Mouse (Mus musculus): Measurements from ENCODE around the gene Rarg. TPM values are rescaled to one million over a fixed set of nuclear protein-coding genes. Genes with fewer than 3 reads are reported as not detected.

The Rarg gene
- polyA plus RNA-seq (2017; shearing (Covaris generic)): 10 to 100 TPM; 37.3 to 41.8 TPM

GRCm38 (mm10) chr15:102257202-102258075 is at the start of gene Rarg:
Gene Rarg (minus strand): TSS chr15:102257517.

DNA sequence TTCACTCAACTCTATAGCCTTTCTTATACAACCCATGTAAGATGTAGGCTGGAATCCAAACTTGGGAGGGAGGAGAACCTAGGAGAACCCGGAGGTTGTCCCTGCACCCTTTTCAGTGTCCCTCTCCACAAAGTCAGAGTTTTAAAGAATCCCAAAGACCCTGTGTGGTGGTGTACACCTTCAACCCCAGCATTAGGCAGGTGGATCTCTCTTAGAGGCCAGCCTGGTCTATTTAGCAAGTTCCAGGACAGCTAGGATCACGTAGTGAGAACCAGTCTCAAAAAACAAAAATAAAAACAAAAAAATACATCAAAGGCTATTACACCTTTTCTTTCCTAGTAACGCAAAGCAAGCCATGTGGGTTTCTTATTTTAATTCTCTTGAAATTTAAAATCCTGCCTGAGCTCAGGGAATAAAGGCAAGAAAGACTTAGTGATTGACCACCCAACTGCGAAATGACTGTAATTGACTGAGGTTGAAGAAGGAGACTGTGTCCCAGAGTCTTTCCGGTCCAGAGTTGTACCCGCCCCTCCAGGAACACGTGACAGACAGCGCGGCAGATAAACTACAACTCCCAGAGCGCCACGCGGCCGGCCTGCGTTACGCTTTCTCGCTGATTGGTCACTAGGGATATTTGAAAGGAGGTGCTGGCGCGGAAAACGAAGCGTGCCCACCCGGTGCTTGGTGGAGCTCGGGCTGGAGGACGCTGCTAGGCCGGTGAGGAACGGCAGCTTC is 38.5 kb upstream of the Rarg start, which contains the start of gene Espl1:
Espl1 (plus strand) TSS at position 634 of the 735 bp plus-strand sequence.

DNA sequence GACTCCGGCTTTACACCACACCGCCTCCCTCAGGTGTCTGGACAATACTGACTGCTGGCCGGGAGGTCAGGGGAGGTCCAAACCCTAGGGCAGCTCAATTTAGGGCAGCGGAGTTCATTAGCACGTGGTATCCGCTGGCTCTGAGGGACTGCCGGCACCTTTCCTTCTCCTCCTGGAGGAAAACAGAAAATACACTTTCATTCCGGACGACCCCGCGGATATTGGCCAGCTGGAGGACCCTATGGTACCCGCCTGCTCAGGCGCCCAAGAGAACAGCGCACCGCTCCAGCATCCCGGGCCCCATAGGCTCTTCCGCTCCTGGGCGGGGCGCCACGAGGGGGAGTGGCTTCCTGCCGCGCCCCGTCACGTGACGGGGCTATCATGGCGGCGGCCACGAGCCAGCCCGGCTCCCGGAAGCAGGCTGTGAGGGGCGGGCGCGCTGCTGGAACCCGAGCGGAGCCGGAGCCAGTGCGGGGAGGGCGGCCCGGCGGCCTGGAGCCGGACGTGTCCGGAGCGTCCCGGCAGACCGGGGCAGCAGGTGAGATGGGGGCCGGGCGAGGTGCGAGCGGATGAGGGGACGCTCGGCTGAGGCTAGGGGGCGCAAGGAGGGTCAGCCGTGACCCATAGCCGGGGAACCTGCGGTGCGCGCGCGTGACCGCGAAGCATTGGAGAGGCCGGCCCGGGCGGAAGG is 21.9 kb upstream of the Rarg start, which contains the start of gene Mfsd5:
Mfsd5 (plus strand) TSS at position 363 of the 691 bp plus-strand sequence.

DNA sequence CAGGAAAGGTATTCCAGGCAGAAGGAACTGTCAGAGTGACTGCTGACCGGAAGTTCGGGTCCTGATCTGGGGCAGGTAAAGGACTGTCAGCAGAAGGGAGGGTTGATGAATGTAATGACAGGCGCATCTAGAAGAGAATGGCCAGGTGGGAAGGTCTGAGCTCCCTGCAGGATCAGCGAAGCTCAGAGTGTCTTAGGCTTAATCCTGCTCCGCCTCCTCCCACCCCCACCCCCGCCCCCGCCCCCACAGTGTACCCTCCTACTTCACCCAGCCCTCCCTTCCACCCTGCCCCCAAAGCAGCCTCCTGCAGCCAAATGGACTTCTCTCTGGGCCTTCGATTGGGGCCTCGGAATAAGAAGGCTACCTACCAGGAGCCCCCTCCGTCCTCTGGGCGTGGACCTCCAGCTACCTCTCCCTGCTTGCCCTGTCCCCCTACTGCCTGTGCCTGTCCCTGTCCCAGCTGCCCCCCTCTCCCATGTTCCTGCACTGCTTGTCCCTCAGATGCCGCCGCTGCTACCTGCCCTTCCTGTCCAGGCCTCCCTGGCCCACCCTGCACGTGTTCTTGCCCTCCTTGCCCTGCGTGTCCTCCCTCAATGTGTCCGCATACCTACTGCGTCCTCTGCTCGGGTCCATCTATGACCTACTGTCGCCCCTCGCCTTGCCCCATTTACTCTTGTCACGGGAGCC is 13.1 kb upstream of the Rarg start, which contains the start of gene Gm9918:
Gm9918 (plus strand) TSS at position 290 of the 687 bp plus-strand sequence.

DNA sequence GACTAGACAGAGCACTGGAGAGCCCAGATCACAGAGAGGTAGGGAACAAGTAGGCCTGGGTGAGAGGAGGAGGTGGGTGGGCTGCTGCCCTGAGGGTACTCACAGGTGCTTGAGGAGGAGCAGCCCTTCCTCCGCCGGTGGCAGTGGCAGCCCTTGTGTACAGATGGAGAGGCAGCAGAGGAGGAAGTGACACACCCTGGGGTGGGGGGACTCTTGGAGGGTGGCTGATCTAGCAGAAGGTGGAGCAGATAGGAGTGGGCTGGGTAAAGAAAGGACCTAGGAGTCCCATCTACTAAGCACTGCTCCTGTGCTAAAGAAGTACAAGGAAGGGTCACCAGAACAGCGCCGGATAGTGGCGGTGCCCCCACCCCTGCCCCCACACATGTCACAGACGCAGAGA is 25.6 kb downstream of the Rarg start, which contains the start of gene Itgb7:
Itgb7 (minus strand) TSS at position 197 of the 400 bp plus-strand sequence.

GRCm38 (mm10) chr15:102204674-102205505 is 52.4 kb downstream of the Rarg start, which contains the start of gene Csad:
Gene Csad (minus strand): TSS chr15:102204724.

GRCm38 (mm10) chr15:102202971-102203834 is 54.1 kb downstream of the Rarg start, which contains the start of gene Zfp740:
Gene Zfp740 (plus strand): TSS chr15:102203249.

Other genes with a start within 250 kb of the Rarg start
- gene Krt18, start 229.3 kb downstream of the Rarg start, polyA plus RNA-seq (2017; shearing (Covaris generic)): 1 to 10 TPM in 1 of 2 experiments, under 1 TPM in 1; 0.71 to 6.2 TPM
- gene Eif4b, start 183.7 kb downstream of the Rarg start, polyA plus RNA-seq (2017; shearing (Covaris generic)): 10 to 100 TPM; 96.9 to 97.9 TPM
- gene Tns2, start 157.1 kb downstream of the Rarg start, polyA plus RNA-seq (2017; shearing (Covaris generic)): 1 to 10 TPM; 2.7 to 3.6 TPM
- gene Spryd3, start 121.3 kb downstream of the Rarg start, polyA plus RNA-seq (2017; shearing (Covaris generic)): 10 to 100 TPM; 55.1 to 62.1 TPM
- 1 to 10 TPM in 1 of 2 experiments, not detected in 1; 1.7 TPM for gene Igfbp6, start 113.2 kb downstream of the Rarg start, polyA plus RNA-seq (2017; shearing (Covaris generic))
- 1 to 10 TPM; 2.2 TPM for gene Soat2, start 107.0 kb downstream of the Rarg start, polyA plus RNA-seq (2017; shearing (Covaris generic))
- 100 to 1,000 TPM in 1 of 2 experiments, 10 to 100 TPM in 1; 94.4 to 103 TPM for gene Zfp740, start 54.3 kb downstream of the Rarg start, polyA plus RNA-seq (2017; shearing (Covaris generic))
- 10 to 100 TPM; 23.9 to 26.0 TPM for gene Csad, start 52.8 kb downstream of the Rarg start, polyA plus RNA-seq (2017; shearing (Covaris generic))
- 1,000 to 10,000 TPM; 1,270 to 1,388 TPM for gene Itgb7, start 25.6 kb downstream of the Rarg start, polyA plus RNA-seq (2017; shearing (Covaris generic))
- gene Gm9918, start 13.0 kb upstream of the Rarg start, polyA plus RNA-seq (2017; shearing (Covaris generic)): under 1 TPM in 1 of 2 experiments, not detected in 1; 0.34 TPM
- gene Mfsd5, start 21.9 kb upstream of the Rarg start, polyA plus RNA-seq (2017; shearing (Covaris generic)): 100 to 1,000 TPM; 101 to 121 TPM
- 1 to 10 TPM in 1 of 2 experiments, under 1 TPM in 1; 0.60 to 1.9 TPM for gene Espl1, start 38.7 kb upstream of the Rarg start, polyA plus RNA-seq (2017; shearing (Covaris generic))
- gene Pfdn5, start 68.6 kb upstream of the Rarg start, polyA plus RNA-seq (2017; shearing (Covaris generic)): 100 to 1,000 TPM; 410 to 478 TPM
- gene Myg1, start 74.2 kb upstream of the Rarg start, polyA plus RNA-seq (2017; shearing (Covaris generic)): 10 to 100 TPM; 81.7 to 90.3 TPM
- gene Aaas, start 93.3 kb upstream of the Rarg start, polyA plus RNA-seq (2017; shearing (Covaris generic)): 10 to 100 TPM; 50.8 to 79.0 TPM
- gene Sp7, start 109.7 kb upstream of the Rarg start, polyA plus RNA-seq (2017; shearing (Covaris generic)): under 1 TPM in 1 of 2 experiments, not detected in 1; 0.33 TPM
- gene Sp1, start 148.6 kb upstream of the Rarg start, polyA plus RNA-seq (2017; shearing (Covaris generic)): 10 to 100 TPM; 14.5 to 14.9 TPM
- under 1 TPM; 0.38 to 0.94 TPM for gene Amhr2, start 187.8 kb upstream of the Rarg start, polyA plus RNA-seq (2017; shearing (Covaris generic))
- gene Prr13, start 201.5 kb upstream of the Rarg start, polyA plus RNA-seq (2017; shearing (Covaris generic)): 100 to 1,000 TPM; 513 to 642 TPM
- gene Pcbp2, start 213.0 kb upstream of the Rarg start, polyA plus RNA-seq (2017; shearing (Covaris generic)): 100 to 1,000 TPM in 1 of 2 experiments, 10 to 100 TPM in 1; 95.8 to 136 TPM
- gene Gm10337, start 246.2 kb upstream of the Rarg start, polyA plus RNA-seq (2017; shearing (Covaris generic)): not detected